Mouse (Mus musculus) liver, embryonic 14.5 days (tissue): ENCODE measurements around the gene Porcn.

Experiments used
- CTCF ChIP-seq: IDR thresholded peaks from 2 replicates; pipeline ENCODE4 v1.5.1; 2016; ENCODE audit warnings: antibody characterized with exemption, low read depth, control low read depth
- EP300 ChIP-seq: IDR thresholded peaks from 2 replicates; pipeline ENCODE4 v1.6.1; 2016; ENCODE audit warnings: antibody characterized with exemption, low read depth

GRCm38 (mm10) chrX:8205551-8205950 is 774 bp downstream of the Porcn start:
- TF ChIP-seq CTCF (no peak), EP300 (no peak)
